Mouse (Mus musculus) midbrain, postnatal 0 days (tissue): ENCODE results near the gene Ppp1r8. TPM values are rescaled to one million over a fixed set of nuclear protein-coding genes. Genes with fewer than 3 reads are reported as not detected.

Experiments
- ATAC-seq: fragments of 200-750 bp; cut with Nextera tagmentation; 2 replicates; pipeline ENCODE4 v1.8.0; 2017; ENCODE audit warnings: moderate number of reproducible peaks, mild to moderate bottlenecking, moderate TSS enrichment, moderate library complexity; ENCODE audit not compliant: low FRiP score
- DNase-seq: peaks from one replicate; pipeline ENCODE4 v3.0.0-alpha.2; 2015; ENCODE audit warnings: low spot score
- H3K27ac ChIP-seq: fragments of 300-500 bp; sonication (generic); 2 replicates; pipeline ENCODE4 v1.5.1; 2014; ENCODE audit warnings: low read depth, mild to moderate bottlenecking, low read length, mixed read lengths
- H3K27me3 ChIP-seq: fragments of 300-500 bp; sonication (generic); 2 replicates; pipeline ENCODE4 v1.6.1; 2014; ENCODE audit warnings: low read length, control low read depth, mixed read lengths; ENCODE audit not compliant: insufficient read depth
- H3K36me3 ChIP-seq: fragments of 300-500 bp; sonication (generic); 2 replicates; pipeline ENCODE4 v1.6.1; 2014; ENCODE audit warnings: low read length, control low read depth, mixed read lengths; ENCODE audit not compliant: insufficient read depth
- H3K4me1 ChIP-seq: fragments of 300-500 bp; sonication (generic); 2 replicates; pipeline ENCODE4 v1.6.1; 2014; ENCODE audit warnings: mild to moderate bottlenecking, control low read depth, antibody characterized with exemption, low read length, mixed read lengths; ENCODE audit not compliant: insufficient read depth
- H3K4me2 ChIP-seq: fragments of 300-500 bp; sonication (generic); 2 replicates; pipeline ENCODE4 v1.6.1; 2014; ENCODE audit warnings: low read depth, mild to moderate bottlenecking, low read length, mixed read lengths; ENCODE audit not compliant: poor library complexity, severe bottlenecking
- H3K4me3 ChIP-seq: fragments of 300-500 bp; sonication (generic); 2 replicates; pipeline ENCODE4 v1.5.1; 2014; ENCODE audit warnings: low read depth, mild to moderate bottlenecking, low read length, moderate library complexity
- H3K9ac ChIP-seq: fragments of 300-500 bp; sonication (generic); replicated peaks from 2 replicates; pipeline ENCODE4 v1.6.1; 2014; ENCODE audit warnings: mild to moderate bottlenecking, low read length, moderate library complexity, mixed read lengths; ENCODE audit not compliant: poor library complexity, severe bottlenecking
- H3K9me3 ChIP-seq: fragments of 300-500 bp; sonication (generic); 2 replicates; pipeline ENCODE4 v1.6.1; 2016; ENCODE audit warnings: low read length, control low read depth
- CTCF ChIP-seq: IDR thresholded peaks from 2 replicates; pipeline ENCODE4 v1.5.1; 2016; ENCODE audit warnings: antibody characterized with exemption, mild to moderate bottlenecking
- WGBS: fragments of 180-500 bp; shearing (Covaris S2); extraction: QIAGEN DNeasy Blood & Tissue Kit; methylation state at CpG from one replicate; pipeline ENCODE4 v1.1.7; 2014; 5-methylcytosine and 5-hydroxymethylcytosine counted together
- polyA plus RNA-seq: library from polyadenylated mRNA; unstranded; fragments of >200 nt; fragmentation: Nextera tagmentation; extraction: Ambion mirVana; gene quantifications from 2 replicates; pipeline ENCODE4 v1.2.1, GENCODE M21; 2015
- total RNA-seq: library from RNA; depleted of rRNA; stranded (reverse); fragments of >200 nt; gene quantifications from 2 replicates; pipeline ENCODE4 v1.2.3, GENCODE M21; 2014

Ppp1r8 gene
- total and polyA plus RNA-seq, 2 experiments from 2014 or later: 45.0 to 59.6 TPM

DNA sequence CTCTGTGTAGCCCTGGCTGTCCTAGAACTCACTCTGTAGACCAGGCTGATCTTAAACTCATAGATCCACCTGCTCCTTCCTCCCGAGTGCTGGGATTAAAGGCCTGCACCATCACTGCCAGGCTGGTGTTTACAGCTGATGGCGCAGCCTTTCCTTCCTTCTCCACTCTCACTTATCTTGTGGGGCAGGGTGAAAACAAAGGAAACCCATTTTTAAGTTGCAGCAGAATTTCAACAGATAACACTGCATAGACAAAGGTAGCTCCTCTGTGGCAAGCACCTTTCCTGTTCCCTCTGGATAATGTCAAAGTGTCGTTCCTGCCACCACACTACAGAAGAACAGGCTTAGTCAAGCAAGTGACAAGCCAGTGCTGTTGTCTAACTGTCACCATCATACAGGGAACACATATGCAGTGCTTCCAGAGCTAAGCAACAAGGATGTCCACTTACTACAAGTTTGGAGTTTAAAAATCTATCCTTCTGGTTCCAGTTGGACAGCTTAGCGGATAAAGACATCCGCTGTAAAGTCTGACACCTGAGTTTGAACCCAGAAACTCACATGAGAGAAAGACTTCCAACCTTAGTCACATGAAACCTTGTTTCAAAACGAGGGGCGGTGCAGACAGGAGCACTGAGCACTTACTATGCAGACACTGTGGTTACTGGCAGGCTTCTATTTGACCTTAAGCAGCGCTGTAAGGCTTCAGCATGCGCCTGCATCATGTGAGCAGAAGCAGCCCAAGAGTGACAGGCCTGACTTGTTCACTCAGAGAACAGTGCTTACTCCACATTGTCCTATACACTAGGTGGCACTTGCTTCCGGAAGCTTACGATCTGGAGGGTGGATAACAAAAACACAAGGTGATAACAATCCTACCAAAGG, 30.8 kb upstream of the Ppp1r8 start:
- ATAC-seq (no peak), DNase-seq (no peak)
- H3K9me3 ChIP-seq: no peaks in the 10 kb centered on the region
- peaks cover 13% of the 10 kb centered on the region for H3K36me3 ChIP-seq
- no peaks in the 10 kb centered on the region for H3K4me1 ChIP-seq
- no peak overlapping the region for H3K9ac ChIP-seq
- WGBS: 89% methylated on average over 11 of the region's 11 CpGs
- H3K4me3 ChIP-seq: no peak overlapping the region
- no peaks in the 10 kb centered on the region for H3K27me3 ChIP-seq
- no peak overlapping the region for H3K4me2 ChIP-seq
- no peak overlapping the region for H3K27ac ChIP-seq
- no peak for TF ChIP-seq CTCF

DNA sequence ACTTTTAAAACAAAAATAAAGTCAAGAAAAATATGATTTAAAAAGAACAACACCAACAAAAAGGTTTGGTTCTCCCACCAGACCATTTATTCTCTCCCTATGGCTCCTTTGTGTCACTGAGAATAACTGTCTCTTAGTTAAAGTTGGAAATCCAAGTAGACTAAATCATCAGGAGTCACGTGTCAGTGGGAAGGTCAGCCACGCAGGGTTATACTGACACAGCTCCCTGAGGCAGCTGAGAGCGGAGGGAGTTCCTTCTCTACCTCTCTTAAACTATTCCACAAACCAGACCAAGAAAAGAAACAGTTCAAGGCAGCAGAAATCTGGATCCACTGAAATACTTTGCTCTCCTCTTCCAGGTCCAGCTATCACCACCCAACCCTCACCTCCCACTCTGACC, 28.1 kb upstream of the Ppp1r8 start:
- H3K27me3 ChIP-seq: no peaks in the 10 kb centered on the region
- no peak overlapping the region for H3K27ac ChIP-seq
- ATAC-seq (no peak), DNase-seq (no peak)
- no peaks in the 10 kb centered on the region for H3K4me1 ChIP-seq
- no peak overlapping the region for H3K4me3 ChIP-seq
- H3K9me3 ChIP-seq: no peaks in the 10 kb centered on the region
- H3K9ac ChIP-seq: no peak overlapping the region
- peaks cover 37% of the 10 kb centered on the region for H3K36me3 ChIP-seq
- no peak for TF ChIP-seq CTCF
- no peak overlapping the region for H3K4me2 ChIP-seq
- 94% methylated on average over 3 of the region's 3 CpGs for WGBS

DNA sequence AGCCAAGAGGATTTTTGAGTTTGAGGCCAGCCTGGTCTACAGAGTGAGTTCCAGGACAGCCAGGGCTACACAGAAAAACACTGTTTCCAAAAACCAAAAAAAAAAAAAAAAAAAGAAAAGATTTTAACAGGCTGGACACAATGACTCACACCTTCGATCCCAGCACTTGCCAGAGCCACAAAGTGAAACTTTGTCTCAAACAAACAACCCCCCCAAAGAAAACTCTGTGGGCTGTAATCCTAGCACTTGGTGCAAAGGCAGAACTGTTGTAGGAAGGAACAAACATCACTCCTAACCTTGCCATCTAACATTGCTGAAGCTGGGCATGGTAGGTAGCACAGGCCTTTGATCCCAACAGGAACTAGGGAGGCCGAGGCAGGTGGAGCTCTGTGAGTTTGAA, 21.9 kb upstream of the Ppp1r8 start:
- ATAC-seq (no peak), DNase-seq (no peak)
- H3K9me3 ChIP-seq: no peaks in the 10 kb centered on the region
- no peak overlapping the region for H3K27ac ChIP-seq
- no peak overlapping the region for H3K4me3 ChIP-seq
- peaks cover 59% of the 10 kb centered on the region for H3K36me3 ChIP-seq
- no peak overlapping the region for H3K4me2 ChIP-seq
- TF ChIP-seq CTCF: no peak
- no peak overlapping the region for H3K9ac ChIP-seq
- 91% methylated on average over 2 of the region's 2 CpGs for WGBS
- no peaks in the 10 kb centered on the region for H3K27me3 ChIP-seq
- H3K4me1 ChIP-seq: no peaks in the 10 kb centered on the region

DNA sequence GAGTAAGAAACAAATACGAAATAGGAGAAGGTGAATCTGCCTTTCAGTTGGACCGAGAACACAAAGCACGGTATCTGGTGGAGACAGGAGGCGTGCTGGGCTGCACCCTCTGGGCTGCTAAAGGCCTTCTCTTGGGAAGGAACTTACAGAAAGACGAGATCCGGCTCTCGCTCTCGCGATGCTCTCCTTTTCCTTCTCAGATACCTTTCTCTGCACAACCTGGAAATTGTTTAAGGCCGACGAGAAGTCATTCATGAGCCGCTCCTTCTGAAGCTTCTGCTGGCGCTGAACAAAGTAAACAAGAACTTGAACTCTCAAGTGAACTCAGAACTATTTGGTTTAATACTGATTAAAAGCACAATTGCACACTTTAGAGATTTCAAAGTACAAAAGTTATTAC, 20.0 kb upstream of the Ppp1r8 start:
- Histone ChIP-seq H3K9me3 (no peaks in the 10 kb centered on the region), H3K36me3 (peaks cover 56% of the 10 kb centered on the region), H3K9ac (no peak overlapping the region), H3K4me1 (no peaks in the 10 kb centered on the region), H3K4me2 (no peak overlapping the region), H3K4me3 (no peak overlapping the region), H3K27me3 (no peaks in the 10 kb centered on the region), H3K27ac (no peak overlapping the region)
- TF ChIP-seq CTCF: no peak
- DNase-seq (no peak), ATAC-seq (no peak)
- WGBS: 93% methylated on average over 13 of the region's 13 CpGs

DNA sequence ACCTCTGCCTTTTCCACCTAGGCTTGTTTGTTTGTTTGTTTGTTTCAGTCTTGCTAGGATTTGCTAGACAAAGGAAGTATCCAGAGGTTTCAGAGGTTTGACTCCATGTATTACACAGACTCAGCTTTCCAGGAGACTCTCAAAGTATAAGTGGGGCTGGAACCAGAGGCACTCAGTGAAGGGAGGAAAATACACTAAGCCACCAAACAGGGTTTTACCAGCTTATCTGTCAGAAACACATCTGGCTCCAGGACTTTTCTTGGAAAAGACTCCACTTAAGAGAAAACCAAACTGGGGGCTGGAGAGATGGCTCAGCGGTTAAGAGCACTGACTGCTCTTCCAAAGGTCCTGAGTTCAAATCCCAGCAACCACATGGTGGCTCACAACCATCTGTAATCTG, 17.9 kb upstream of the Ppp1r8 start:
- H3K4me3 ChIP-seq: no peak overlapping the region
- H3K27me3 ChIP-seq: no peaks in the 10 kb centered on the region
- H3K27ac ChIP-seq: no peak overlapping the region
- DNase-seq (no peak), ATAC-seq (no peak)
- WGBS: 90% methylated on average over 1 of the region's 1 CpGs
- no peaks in the 10 kb centered on the region for H3K9me3 ChIP-seq
- no peak overlapping the region for H3K4me2 ChIP-seq
- no peak for TF ChIP-seq CTCF
- H3K9ac ChIP-seq: no peak overlapping the region
- no peaks in the 10 kb centered on the region for H3K4me1 ChIP-seq
- peaks cover 56% of the 10 kb centered on the region for H3K36me3 ChIP-seq

DNA sequence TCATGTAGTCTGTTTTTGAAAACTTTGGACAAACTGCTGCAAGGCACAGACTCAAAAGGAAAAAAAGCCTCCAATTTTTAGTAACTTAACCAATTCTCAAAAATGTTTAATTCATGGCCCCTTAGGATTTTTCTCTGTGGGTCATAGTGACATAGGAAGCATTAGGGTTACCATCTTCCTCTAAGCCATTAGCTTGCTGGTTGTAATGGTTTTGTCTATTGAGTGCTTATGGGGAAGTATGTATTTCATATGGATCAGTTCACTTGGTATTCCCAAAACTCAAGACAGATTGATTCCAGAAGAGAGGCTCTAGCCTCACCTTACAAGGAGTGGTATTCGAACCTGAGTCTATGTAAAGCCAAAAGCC, 719 bp upstream of the Ppp1r8 start:
- peak overlapping the region; percentile 56; the same call in 1 of the 2 replicates for H3K9ac ChIP-seq
- peak overlapping the region; percentile 72 for H3K4me2 ChIP-seq
- H3K4me3 ChIP-seq: peak overlapping the region; percentile 47
- H3K36me3 ChIP-seq: peaks cover 8% of the 10 kb centered on the region
- ATAC-seq (no peak), DNase-seq (no peak)
- peak overlapping the region; percentile 73; the same call in 1 of the 2 replicates for H3K27ac ChIP-seq
- no peak for TF ChIP-seq CTCF
- 0 out of 2 replicates have a peak, but pooled peaks cover 3% of the 10 kb centered on the region for H3K4me1 ChIP-seq
- H3K9me3 ChIP-seq: no peaks in the 10 kb centered on the region
- WGBS: 94% methylated on average over 1 of the region's 1 CpGs
- H3K27me3 ChIP-seq: no peaks in the 10 kb centered on the region
